Mouse (Mus musculus): ENCODE data around the gene Hes6. TPM values are rescaled to one million over a fixed set of nuclear protein-coding genes. Genes with fewer than 3 reads are reported as not detected.

Gene Hes6
- polyA plus RNA-seq, 1 experiment from 2014 or later = 63.7 TPM

- Histone ChIP-seq H3K4me1 (peaks cover 6% of the 10 kb centered on the region), H3K9ac (no peak overlapping the region), H3K27me3 (peaks cover 8% of the 10 kb centered on the region; the same call in 1 of the 2 replicates), H3K9me3 (no peaks in the 10 kb centered on the region), H3K4me3 (no peak overlapping the region), H3K36me3 (no peaks in the 10 kb centered on the region), H3K4me2 (no peak overlapping the region), H3K27ac (no peak overlapping the region)
- no peak for ATAC-seq (ENCODE audit: insufficient number of reproducible peaks, insufficient read depth, low FRiP score, low TSS enrichment, low read depth)
- 33% methylated on average over 1 of the region's 1 CpGs for WGBS
These were observed 8.9 kb downstream of the Hes6 start for GRCm38 (mm10) chr1:91404976-91405375.

- Histone ChIP-seq H3K36me3 (peaks cover 13% of the 10 kb centered on the region), H3K4me2 (peak within 1 kb of the TSS; percentile 84), H3K27ac (peak within 1 kb of the TSS; percentile 76), H3K9ac (peak within 1 kb of the TSS; percentile 85), H3K4me3 (peak within 1 kb of the TSS; percentile 63), H3K4me1 (peaks cover 22% of the 10 kb centered on the region), H3K9me3 (no peaks in the 10 kb centered on the region), H3K27me3 (no peaks in the 10 kb centered on the region)
- peak; percentile 94 for ATAC-seq (ENCODE audit: insufficient number of reproducible peaks, insufficient read depth, low FRiP score, low TSS enrichment, low read depth)
- under 1% methylated on average over 91 of the region's 91 CpGs for WGBS
These were observed 15.4 kb downstream of the Hes6 start, which contains the start of gene Ilkap for GRCm38 (mm10) chr1:91398260-91399062. Gene Ilkap, minus strand, starts transcription at chr1:91398815.

- under 1% methylated on average over 12 of the region's 12 CpGs for WGBS
- Histone ChIP-seq H3K9ac (peak overlapping the region; percentile 85), H3K4me3 (peak overlapping the region; percentile 63), H3K4me2 (peak overlapping the region; percentile 84), H3K9me3 (no peaks in the 10 kb centered on the region), H3K36me3 (peaks cover 19% of the 10 kb centered on the region), H3K27ac (peak overlapping the region; percentile 76), H3K4me1 (peaks cover 22% of the 10 kb centered on the region), H3K27me3 (no peaks in the 10 kb centered on the region)
- ATAC-seq (ENCODE audit: insufficient number of reproducible peaks, insufficient read depth, low FRiP score, low TSS enrichment, low read depth) = no peak
These were observed 15.9 kb downstream of the Hes6 start for GRCm38 (mm10) chr1:91397927-91398259.

- no peak overlapping the region for H3K4me3 ChIP-seq
- H3K27ac ChIP-seq = no peak overlapping the region
- no peaks in the 10 kb centered on the region for H3K27me3 ChIP-seq
- H3K4me1 ChIP-seq = peaks cover 5% of the 10 kb centered on the region
- H3K9me3 ChIP-seq = no peaks in the 10 kb centered on the region
- 93% methylated on average over 5 of the region's 5 CpGs for WGBS
- no peak overlapping the region for H3K9ac ChIP-seq
- ATAC-seq (ENCODE audit: insufficient number of reproducible peaks, insufficient read depth, low FRiP score, low TSS enrichment, low read depth) = no peak
- peaks cover 87% of the 10 kb centered on the region for H3K36me3 ChIP-seq
- H3K4me2 ChIP-seq = no peak overlapping the region
These were observed 23.5 kb downstream of the Hes6 start for GRCm38 (mm10) chr1:91390369-91390768.

GRCm38 (mm10) chr1:91381091-91381471, 32.8 kb downstream of the Hes6 start:
- Histone ChIP-seq H3K27ac (no peak overlapping the region), H3K36me3 (peaks cover 94% of the 10 kb centered on the region), H3K27me3 (no peaks in the 10 kb centered on the region), H3K4me1 (no peaks in the 10 kb centered on the region), H3K4me2 (no peak overlapping the region), H3K9me3 (no peaks in the 10 kb centered on the region), H3K9ac (no peak overlapping the region), H3K4me3 (no peak overlapping the region)
- 91% methylated on average over 4 of the region's 4 CpGs for WGBS
- ATAC-seq (ENCODE audit: insufficient number of reproducible peaks, insufficient read depth, low FRiP score, low TSS enrichment, low read depth) = no peak

GRCm38 (mm10) chr1:91380453-91381090, 33.3 kb downstream of the Hes6 start:
- Histone ChIP-seq H3K9ac (no peak overlapping the region), H3K4me3 (no peak overlapping the region), H3K4me2 (no peak overlapping the region), H3K27ac (no peak overlapping the region), H3K27me3 (no peaks in the 10 kb centered on the region), H3K9me3 (no peaks in the 10 kb centered on the region), H3K36me3 (peaks cover 96% of the 10 kb centered on the region), H3K4me1 (no peaks in the 10 kb centered on the region)
- WGBS = 64% methylated on average over 7 of the region's 7 CpGs
- ATAC-seq (ENCODE audit: insufficient number of reproducible peaks, insufficient read depth, low FRiP score, low TSS enrichment, low read depth) = no peak

GRCm38 (mm10) chr1:91373414-91373835, 40.4 kb downstream of the Hes6 start:
- no peaks in the 10 kb centered on the region for H3K4me1 ChIP-seq
- no peaks in the 10 kb centered on the region for H3K9me3 ChIP-seq
- H3K4me2 ChIP-seq = no peak overlapping the region
- no peak overlapping the region for H3K9ac ChIP-seq
- no peak for ATAC-seq (ENCODE audit: insufficient number of reproducible peaks, insufficient read depth, low FRiP score, low TSS enrichment, low read depth)
- H3K4me3 ChIP-seq = no peak overlapping the region
- peaks cover 88% of the 10 kb centered on the region for H3K36me3 ChIP-seq
- 95% methylated on average over 6 of the region's 6 CpGs for WGBS
- H3K27ac ChIP-seq = no peak overlapping the region
- no peaks in the 10 kb centered on the region for H3K27me3 ChIP-seq

- Histone ChIP-seq H3K4me1 (peaks cover 14% of the 10 kb centered on the region), H3K27ac (no peak overlapping the region), H3K9ac (no peak overlapping the region), H3K4me3 (no peak overlapping the region), H3K27me3 (peaks cover 14% of the 10 kb centered on the region), H3K4me2 (no peak overlapping the region), H3K9me3 (no peaks in the 10 kb centered on the region), H3K36me3 (peaks cover 54% of the 10 kb centered on the region)
- ATAC-seq (ENCODE audit: insufficient number of reproducible peaks, insufficient read depth, low FRiP score, low TSS enrichment, low read depth) = no peak
- WGBS = 88% methylated on average over 23 of the region's 23 CpGs
These were observed 43.8 kb downstream of the Hes6 start for GRCm38 (mm10) chr1:91370055-91370454.

- Histone ChIP-seq H3K36me3 (peaks cover 48% of the 10 kb centered on the region), H3K27ac (no peak overlapping the region), H3K27me3 (peaks cover 14% of the 10 kb centered on the region), H3K4me3 (no peak overlapping the region), H3K4me2 (no peak overlapping the region), H3K9me3 (no peaks in the 10 kb centered on the region), H3K4me1 (peaks cover 14% of the 10 kb centered on the region), H3K9ac (no peak overlapping the region)
- 62% methylated on average over 4 of the region's 4 CpGs for WGBS
- ATAC-seq (ENCODE audit: insufficient number of reproducible peaks, insufficient read depth, low FRiP score, low TSS enrichment, low read depth) = no peak
These were observed 44.4 kb downstream of the Hes6 start for GRCm38 (mm10) chr1:91369408-91369807.

- no peak overlapping the region; the same call in 1 of the 2 replicates for H3K4me2 ChIP-seq
- H3K9ac ChIP-seq = no peak overlapping the region
- H3K4me3 ChIP-seq = no peak overlapping the region
- no peak for ATAC-seq (ENCODE audit: insufficient number of reproducible peaks, insufficient read depth, low FRiP score, low TSS enrichment, low read depth)
- peaks cover 14% of the 10 kb centered on the region for H3K4me1 ChIP-seq
- 94% methylated on average over 3 of the region's 3 CpGs for WGBS
- no peak overlapping the region for H3K27ac ChIP-seq
- peaks cover 26% of the 10 kb centered on the region for H3K36me3 ChIP-seq
- peaks cover 14% of the 10 kb centered on the region for H3K27me3 ChIP-seq
- no peaks in the 10 kb centered on the region; the same call in 1 of the 2 replicates for H3K9me3 ChIP-seq
These were observed 46.5 kb downstream of the Hes6 start for GRCm38 (mm10) chr1:91367295-91367694.

- Histone ChIP-seq H3K4me1 (peaks cover 14% of the 10 kb centered on the region), H3K9ac (peak within 1 kb of the TSS; percentile 78), H3K36me3 (peaks cover 18% of the 10 kb centered on the region), H3K9me3 (no peaks in the 10 kb centered on the region; the same call in 1 of the 2 replicates), H3K4me2 (peak within 1 kb of the TSS; percentile 95), H3K27ac (no peak within 1 kb of the TSS), H3K4me3 (peak within 1 kb of the TSS; percentile 56), H3K27me3 (peaks cover 14% of the 10 kb centered on the region)
- ATAC-seq (ENCODE audit: insufficient number of reproducible peaks, insufficient read depth, low FRiP score, low TSS enrichment, low read depth) = peak; percentile 26; the same call in 1 of the 2 replicates
- under 1% methylated on average over 68 of the region's 68 CpGs for WGBS
These were observed 47.4 kb downstream of the Hes6 start, which contains the start of gene Erfe for GRCm38 (mm10) chr1:91366215-91367108. Gene Erfe, plus strand, starts transcription at chr1:91366430.

Data from embryonic facial prominence, embryonic 13.5 days (tissue).